Mouse (Mus musculus): Measurements from ENCODE around the gene Gpc1.

Gene Gpc1

DNA sequence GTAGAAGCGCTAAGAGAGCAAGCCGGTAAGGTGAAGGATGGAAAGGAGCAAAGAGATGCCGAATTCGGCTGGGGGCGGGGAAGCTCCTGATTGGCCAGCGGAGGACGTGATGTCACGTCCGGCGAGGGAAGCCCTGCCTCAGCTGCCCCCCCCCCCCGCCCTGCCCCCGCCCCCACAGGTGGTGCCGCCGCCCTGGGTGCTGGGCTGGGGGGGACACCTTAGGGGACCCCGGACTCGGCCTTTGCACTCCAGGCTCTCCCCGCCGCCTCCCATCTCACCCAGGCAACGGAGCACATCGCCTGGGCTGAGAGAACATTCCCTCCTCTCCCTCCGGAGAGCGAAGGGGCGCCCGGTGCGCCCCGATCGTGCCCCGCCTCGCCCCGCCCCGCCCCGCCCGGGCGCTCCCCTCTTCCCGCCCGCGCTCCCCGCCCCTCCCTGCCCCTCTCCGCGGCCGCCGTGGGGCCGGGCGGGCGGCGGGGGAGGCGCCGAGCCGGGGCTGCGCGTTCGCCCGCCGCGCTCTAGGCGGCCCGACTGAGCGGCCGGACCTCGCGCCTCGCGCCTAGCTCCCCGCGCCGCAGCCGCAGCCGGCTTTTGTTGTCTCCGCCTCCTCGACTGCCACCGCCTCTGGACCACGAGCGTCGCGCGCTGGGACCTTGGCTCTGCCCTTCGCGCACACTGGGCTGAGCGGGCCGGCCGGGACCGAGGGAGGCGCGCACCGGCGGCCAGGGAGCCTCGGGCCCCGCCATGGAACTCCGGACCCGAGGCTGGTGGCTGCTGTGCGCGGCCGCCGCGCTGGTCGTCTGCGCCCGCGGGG lies at the start of gene Gpc1:
Gene Gpc1, plus strand, starts transcription at position 458 of the 814 bp plus-strand sequence.
- peak; percentile 98 for DNase-seq

DNA sequence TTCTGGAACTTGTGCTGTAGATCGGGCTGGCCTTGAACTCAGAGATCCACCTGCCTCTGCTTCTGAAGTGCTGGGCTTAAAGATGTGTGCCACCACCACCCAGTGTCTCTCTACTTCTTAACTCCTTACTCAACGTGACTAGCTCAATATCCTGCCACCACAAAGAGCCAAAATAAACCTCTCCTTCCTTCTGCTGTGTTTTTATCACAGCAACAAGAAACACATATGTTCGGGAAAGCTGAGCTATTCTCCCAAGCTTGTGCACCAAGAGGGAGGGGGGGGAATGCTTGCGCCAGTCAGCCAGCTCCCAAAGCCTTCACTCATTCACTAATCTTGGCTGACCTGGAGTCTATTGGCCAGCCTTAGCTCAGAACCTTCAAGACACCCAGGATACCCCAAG lies 49.6 kb upstream of the Gpc1 start:
- DNase-seq: no peak

DNA sequence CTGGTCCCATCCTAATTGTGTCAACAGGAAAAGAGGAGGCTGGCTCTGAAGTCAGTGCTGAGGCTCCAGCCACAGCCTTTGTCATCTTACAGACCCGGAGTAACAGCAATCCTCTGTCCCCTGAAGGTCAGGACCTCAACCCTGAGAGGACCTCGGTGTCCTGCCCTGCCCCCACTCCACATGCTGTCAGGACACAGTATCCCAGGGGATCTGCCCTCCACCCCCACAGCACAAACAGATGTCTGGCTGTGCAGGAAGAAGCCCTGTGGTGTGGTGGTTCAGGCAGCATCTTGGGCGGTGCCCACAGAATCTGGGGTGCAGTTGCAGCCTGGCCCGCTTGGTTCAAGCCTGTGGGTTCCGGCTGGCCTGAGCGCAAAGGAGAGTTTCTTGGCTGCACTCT lies 48.9 kb upstream of the Gpc1 start:
- no peak for DNase-seq

DNA sequence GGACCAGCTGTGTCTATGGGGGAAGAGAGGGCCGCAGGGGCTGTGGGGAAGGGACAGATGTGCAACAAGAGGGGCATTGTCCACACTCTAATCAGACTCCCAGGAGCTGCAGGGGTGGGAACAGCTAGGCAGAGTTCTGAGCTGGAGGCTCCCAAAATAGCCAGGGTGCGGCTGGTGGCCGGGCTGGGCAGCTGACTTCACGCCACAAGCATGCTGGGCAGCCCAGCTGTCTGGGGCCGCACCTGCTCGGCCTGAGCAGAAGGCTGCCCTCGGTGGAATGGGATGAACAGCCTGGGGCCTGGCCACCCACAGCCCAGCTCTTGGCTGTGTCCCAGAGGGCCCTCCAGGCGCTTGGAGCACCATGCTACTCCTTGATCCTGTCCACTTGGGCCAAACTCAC lies 44.2 kb upstream of the Gpc1 start:
- DNase-seq: peak; percentile 96

DNA sequence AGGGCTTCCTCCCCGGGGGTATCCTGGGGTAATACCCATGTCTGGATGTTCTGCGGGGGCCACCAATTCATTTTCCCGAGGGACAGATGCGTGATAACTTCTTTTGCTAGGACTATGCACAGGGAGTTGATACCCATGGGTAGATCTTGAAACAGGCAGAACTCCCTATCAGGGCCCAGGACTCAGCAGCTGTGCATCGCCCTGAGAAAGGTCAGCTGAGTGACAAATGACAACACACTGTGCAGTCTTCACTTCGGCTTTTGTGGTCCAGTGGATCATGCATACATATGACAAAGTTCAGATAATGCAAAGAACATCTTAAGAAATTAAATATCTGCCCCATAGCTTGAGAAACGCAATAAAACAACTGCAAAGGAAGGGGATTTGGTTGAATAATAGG lies 43.4 kb upstream of the Gpc1 start:
- no peak for DNase-seq

GRCm38 (mm10) chr1:92790628-92791027 lies 40.8 kb upstream of the Gpc1 start:
- no peak for DNase-seq

GRCm38 (mm10) chr1:92791070-92791831 lies 40.2 kb upstream of the Gpc1 start:
- DNase-seq: peak; percentile 97

DNA sequence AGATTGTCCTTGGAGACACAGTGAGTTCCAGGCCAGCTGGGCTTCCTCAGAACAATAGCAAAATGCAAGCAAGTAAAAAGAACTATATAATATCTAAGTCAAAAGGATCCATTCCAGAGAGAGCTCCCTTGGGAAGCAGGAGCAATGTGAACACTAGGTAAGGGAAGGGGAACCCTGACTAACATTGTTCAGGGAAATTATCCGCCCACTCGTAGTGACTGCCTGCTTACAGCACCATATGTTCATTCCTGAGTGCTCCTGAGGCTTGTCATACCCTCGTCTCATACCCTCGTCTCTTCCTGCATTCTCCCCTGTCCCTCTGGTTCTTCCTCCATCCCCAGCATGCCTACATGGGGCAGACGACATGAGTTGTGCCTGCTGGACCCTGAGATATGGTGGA lies 37.7 kb upstream of the Gpc1 start:
- no peak for DNase-seq

DNA sequence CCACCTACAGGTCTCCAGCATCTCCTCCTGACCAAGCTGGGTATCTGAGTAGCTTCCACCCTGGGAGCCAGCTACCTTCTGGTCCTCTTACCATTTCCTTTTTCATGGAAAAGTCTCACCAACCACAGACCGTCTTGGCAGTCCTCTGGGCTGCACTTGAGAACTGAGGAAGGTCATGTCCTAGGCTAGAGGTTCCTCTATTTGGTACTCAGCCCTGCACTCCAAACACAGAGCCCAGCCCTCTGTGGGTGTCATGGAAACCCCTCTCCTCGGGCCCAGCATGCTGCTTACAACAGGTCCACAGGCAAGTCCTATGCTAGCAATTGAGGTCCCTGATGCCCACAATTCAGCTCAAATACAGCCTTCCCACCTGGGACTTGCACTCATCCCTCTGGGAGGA lies 33.0 kb upstream of the Gpc1 start:
- no peak for DNase-seq

DNA sequence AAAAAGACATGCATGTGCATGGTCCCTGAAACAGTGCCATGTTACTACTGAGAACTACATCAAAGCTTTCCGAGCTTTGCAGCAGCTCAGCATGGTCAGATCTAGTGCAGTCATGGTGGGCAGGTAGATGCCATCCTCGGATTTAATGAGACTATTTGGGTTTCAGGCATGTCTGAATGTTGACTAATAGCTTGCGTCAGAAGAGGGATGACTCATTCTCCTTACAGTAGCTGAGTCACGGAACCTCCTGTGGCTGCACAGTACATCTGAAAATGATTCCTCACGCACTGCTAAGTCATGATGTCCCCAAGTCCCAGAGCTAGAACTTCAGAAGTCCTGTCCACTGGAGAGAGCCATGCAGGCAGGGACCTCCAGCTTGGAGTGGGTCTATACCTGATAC lies 31.8 kb upstream of the Gpc1 start:
- DNase-seq: no peak

- DNase-seq: no peak
Measured at GRCm38 (mm10) chr1:92802362-92802761, 29.1 kb upstream of the Gpc1 start.

DNA sequence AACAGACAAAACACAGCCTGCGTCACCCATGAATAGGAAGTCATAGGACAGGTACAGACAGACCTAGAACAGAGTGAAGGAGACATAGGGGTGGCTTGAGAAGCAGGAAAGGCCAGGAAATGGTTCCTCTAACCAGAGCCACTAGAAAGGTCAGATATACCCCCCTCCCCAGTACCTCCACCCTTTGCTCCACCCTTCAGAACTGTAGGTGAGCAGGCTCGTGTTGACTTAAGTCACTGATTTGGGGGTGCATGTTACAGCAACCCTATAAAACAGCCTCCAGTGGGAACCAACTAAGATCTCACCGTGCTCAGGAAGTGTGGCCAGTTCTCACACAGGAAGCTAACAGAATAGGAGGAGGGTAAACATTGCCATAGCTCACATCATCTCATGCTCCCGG lies 28.1 kb upstream of the Gpc1 start:
- DNase-seq: no peak

DNA sequence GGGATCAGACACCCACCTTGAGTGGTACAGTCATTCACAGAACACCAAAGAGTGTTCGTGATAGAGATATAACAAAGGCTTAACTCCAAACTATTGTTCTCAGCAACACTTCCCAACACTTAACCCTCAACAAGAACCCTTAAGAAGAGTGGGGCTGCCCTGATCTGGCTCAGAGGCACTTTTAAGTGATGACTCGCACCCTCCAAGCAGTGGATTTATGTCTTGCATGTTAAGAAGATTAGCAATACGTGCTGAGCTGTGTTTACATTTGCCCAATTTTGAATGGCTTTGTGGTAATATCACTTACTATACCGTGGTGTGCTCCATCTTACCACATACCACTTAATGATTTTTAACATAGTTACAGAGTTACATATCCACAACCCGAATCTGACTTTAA lies 26.3 kb upstream of the Gpc1 start:
- DNase-seq: no peak

- DNase-seq: no peak
Measured at GRCm38 (mm10) chr1:92805836-92806235, 25.6 kb upstream of the Gpc1 start.

DNA sequence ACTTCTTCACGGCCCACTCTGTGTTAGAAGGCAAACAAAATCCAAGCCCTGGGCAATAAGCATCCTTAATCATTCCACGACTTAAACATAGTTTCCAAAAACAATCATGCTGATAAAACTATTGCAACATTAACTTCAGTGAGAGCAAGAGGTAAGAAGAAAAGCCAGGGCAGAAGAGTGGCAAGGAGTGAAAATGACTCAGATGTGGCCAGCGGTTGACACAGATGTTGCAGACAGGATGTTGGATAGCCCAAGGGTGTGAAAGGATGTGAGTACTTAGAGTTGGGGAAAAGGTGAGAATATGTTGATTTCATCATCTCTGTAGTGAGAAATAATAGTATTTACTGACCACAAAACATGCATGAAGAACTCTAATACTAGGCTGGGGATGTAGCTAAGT lies 24.7 kb upstream of the Gpc1 start:
- no peak for DNase-seq

- no peak for DNase-seq
Measured at GRCm38 (mm10) chr1:92809621-92810020, 21.8 kb upstream of the Gpc1 start.

DNA sequence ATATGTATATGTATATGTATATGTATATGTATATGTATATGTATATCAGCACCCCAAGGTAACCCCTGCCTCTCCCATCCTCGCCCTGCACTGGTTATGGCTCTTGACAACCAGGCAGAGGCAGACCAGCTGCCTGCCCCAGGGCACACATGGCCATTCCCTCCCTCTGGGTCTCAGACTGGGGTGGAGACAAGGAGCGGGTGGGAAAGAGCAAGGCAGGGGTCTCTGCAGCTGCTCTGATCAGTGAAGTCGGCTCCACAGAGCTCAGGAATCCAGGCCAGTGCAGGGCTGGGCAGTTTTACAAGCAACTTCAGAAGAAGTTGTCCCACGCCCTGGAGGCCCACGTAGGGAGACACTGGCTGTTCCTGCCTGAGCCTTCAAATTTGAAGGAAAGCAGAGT lies 17.1 kb upstream of the Gpc1 start:
- no peak for DNase-seq

DNA sequence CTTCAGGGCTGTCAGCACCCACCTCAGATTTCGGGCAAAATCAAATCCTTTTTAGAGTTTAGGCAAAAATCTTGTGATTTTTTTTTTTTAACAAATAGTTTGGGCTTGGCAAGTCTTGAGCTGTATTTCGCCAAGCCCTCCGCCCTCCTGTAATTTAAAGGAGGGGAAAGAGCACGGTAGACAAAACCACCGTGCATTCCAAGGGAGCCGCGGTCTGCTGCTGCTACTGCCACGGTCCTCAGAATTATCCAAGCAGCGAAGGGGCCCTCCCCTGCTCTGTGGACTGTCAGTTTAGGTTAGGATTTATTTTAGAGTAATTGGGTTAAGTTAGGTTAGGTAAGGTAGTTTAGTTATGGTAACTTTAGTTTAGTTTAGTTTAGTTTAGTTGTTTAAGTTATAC lies 16.3 kb upstream of the Gpc1 start:
- DNase-seq: no peak

GRCm38 (mm10) chr1:92815756-92816294 lies 15.6 kb upstream of the Gpc1 start:
- DNase-seq: no peak

GRCm38 (mm10) chr1:92830626-92831187 lies 738 bp upstream of the Gpc1 start:
- peak; percentile 88 for DNase-seq

GRCm38 (mm10) chr1:92832011-92833010 lies 866 bp downstream of the Gpc1 start:
- peak; percentile 94 for DNase-seq

DNA sequence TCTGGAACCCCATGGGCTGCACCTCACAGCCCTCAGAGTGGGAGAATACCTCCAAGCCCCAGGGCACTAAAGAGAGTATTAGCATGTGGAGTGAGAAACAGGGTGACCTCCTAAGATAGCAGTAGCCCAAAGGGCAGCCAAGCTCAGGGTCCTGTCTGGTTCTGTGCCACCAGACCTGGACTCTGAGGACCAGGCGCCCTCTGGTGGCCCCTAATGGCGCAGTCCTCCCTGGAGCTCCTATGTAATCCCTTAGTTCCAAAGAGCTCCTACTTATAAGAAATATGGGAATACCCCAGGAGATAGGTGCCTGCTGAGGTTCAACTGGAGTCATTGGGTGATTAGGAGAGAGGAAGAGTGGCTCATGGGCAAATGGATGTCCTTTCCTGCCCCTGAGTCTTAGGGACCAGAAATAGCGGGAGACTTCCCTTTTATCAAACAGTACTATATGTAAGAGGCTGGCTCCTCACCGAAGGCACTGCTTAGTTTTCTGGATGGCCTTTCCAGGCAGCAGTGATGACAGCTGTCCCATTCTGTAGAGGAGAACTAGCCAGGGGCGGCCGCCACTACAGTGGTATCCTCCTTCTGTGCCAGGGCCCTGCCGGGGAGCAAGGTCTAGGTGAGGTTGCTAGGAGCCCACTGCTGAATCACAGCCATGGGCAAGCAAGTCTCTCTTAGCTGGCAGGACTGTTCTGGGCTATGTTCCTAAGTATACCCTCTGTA lies 2.7 kb downstream of the Gpc1 start:
- peak; percentile 96 for DNase-seq
